Mouse (Mus musculus) inflammation-experienced regulatory T-cells, adult 6 months (primary cell): Measurements from ENCODE around the gene Oprm1. TPM values are rescaled to one million over a fixed set of nuclear protein-coding genes. Genes with fewer than 3 reads are reported as not detected.

Experiments
- ATAC-seq: one replicate; pipeline ENCODE4 v1.8.0; 2017
- polyA plus RNA-seq, 3 experiments: library from polyadenylated mRNA; unstranded; fragments of 100-300 nt; shearing (Covaris generic); gene quantifications; one replicate each; pipeline ENCODE4 v1.2.1; 2017

The Oprm1 gene
- polyA plus RNA-seq, 3 experiments from 2014 or later = 0.69 to 2.4 (median 1.1) TPM

DNA sequence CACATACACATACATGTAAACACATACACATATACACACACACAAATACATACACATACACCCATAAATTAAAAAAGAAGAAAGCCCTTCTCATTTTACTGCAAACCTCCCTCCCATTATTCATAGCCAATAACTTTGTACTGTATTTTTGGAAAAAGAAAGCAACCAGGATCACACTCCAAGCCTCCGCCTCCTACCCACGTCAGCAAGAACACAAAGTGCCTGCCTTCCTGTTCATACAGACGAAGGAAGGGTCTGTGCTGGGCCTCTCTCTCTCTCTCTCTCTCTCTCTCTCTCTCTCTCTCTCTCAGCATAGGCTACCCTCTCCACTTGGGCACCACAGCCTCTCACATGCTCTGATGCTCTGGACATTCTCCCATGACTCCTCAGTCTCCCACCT, 137.5 kb downstream of the Oprm1 start:
- no peak for ATAC-seq

DNA sequence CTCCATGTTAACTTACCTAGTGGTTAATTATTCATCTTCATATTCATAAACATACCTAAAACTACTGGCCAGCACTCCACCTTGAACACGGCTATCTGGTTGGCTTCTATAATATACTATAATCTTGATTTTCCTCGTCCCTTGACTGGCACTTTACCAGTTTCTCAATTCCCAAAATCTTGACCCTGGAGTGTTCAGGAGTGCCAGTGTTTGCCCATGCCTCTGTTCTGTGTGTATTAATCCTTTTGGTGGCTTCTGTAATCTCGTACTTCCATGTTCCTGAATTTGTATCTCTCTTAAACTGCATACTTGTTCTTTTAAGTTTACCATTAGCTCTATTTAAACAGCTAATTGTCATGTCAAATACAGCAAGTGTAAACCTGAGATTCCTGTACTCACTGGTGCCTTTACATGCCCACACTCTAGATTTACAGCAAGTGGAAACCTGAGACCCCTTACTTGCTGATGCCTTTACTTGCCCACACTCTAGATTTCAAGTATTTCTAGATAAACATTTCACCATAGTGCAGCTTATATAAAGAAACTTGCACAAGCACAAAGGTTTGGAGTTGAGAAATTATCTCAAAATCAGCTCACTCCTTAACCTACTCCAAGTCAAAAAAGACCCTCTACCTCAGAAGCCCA, 138.5 kb downstream of the Oprm1 start:
- no peak for ATAC-seq

DNA sequence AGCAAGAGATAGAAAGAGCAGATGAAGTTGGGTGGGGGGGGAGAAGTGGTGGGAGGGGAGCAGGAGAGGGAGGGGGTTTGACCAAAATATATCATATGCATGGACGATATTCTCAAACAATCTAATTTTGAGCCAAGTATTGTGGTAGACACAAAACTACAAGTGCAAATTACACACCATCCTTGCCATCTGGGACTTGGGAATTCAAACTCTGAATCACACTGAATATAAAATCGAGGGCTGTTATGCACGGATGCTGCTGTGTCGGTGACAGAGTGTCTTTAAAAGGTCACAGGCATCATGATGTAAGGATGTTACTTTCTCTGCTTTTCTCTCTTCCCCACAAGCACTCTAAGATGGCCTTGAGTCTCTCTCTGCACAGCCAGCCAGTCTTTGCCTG, 141.8 kb downstream of the Oprm1 start:
- ATAC-seq = no peak

DNA sequence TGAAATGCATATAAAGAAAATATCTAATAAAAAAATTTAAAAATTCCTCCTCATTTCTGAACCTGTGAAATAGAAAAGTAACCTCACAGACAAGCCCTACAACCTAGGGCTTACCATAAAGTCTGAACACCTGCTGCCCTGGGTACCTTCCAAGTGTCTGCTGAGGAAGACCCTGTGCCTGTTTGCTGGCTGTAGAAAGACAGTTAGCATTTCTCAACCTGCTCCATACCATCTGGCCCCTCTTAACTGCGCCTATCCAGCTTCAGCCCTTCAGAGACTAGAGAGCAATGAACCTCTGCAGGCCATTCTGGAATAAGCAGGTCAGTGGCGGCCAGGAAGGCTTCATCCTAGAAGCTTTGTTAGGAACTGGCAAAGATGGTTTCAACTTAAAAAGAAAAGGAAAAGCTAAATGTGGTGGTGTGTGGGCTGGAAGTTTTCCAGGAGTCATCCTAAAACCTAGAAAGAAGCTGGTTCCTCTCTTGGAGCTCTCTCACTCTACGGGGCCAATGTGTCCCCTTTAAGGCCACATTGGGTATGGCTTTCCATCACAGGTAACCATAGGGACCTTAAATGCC, 143.6 kb downstream of the Oprm1 start:
- ATAC-seq = no peak

DNA sequence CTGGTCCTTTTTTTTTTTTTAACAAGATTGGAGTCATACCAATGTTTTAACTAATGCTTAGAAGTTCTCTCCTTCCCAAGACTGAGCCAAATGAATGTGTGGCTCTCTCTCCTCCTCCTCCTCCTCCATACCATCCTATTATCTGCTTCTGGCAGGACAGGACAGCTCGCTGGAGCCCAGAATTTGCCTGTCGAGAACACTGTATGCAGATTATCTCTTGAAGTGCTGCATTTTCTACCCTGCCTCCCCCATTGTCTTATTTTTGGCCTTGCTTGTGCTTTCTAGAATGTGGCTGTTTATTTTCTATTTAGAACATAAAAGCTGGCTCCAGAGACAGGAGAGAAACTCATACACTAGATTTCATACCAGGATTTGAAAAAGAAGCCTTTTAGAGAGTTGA, 151.5 kb downstream of the Oprm1 start:
- ATAC-seq = no peak

DNA sequence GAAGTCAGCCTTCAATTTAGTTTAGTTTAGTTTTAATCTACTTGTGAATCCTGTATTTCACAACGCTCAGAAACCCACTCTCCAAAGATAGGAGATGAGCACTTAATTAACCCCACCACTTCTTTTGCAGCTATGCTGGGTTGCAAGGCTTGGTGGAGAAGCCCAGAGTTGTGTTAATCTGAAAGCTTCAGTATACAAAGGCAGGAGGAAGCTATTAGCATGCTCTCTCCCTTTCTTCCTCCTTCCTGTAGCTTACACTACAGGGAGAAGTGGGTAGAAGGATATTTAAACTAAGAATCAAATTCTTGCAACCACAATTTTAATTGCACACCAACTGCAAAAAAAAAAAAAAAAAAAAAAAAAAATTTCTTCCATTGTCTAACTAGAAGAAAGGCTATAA, 157.7 kb downstream of the Oprm1 start:
- no peak for ATAC-seq

DNA sequence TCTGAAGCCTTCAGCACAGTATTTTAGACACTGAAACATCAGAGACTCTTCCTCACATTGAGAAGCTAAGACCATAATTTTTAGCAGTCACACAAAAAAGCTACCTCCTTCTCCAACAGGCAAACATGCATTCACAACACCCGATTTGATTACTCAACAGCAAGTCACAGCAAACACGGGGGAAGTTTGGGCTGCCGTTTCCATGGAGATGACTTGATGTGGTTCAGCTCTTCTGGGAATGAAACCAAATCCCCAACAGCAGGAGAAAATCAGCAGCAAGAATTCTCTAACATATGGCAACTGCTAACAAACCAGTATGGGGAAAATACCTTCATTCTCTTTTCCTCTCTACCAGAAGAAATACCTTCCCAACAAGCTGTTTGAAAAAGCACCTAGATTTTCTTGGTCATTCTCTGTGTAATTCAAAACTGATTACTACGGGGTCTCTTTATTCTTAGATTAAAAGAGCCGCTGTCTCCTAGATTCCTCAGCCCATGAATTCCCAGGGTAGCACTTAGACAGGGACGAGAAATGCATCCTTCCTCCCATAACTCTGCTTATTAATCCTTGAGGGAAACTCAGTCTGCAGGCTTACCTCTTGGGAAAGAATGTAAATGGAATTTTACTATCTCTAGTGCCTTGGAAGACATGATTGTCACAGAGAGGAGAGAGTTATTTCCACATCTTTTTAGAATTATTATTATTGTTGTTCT, 158.4 kb downstream of the Oprm1 start:
- no peak for ATAC-seq

DNA sequence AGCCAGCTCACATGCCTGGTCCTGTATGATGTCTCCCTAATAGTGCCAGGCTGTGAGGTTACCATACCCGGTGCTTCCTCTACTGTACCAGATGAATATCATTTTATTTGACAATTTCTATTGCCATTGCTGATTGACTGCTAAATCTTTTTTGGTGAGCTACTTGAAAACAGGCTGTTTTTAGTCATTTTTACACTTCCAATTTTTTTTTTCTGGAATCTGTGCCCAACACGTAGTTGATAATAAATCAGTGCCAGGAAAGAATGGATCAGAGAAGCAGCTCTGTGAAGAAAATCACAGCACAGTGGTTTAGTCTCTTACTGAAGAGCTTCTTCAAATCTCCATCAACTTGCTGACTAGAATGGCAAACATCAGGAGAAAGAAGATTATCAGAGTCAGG, 168.4 kb downstream of the Oprm1 start:
- ATAC-seq = no peak

DNA sequence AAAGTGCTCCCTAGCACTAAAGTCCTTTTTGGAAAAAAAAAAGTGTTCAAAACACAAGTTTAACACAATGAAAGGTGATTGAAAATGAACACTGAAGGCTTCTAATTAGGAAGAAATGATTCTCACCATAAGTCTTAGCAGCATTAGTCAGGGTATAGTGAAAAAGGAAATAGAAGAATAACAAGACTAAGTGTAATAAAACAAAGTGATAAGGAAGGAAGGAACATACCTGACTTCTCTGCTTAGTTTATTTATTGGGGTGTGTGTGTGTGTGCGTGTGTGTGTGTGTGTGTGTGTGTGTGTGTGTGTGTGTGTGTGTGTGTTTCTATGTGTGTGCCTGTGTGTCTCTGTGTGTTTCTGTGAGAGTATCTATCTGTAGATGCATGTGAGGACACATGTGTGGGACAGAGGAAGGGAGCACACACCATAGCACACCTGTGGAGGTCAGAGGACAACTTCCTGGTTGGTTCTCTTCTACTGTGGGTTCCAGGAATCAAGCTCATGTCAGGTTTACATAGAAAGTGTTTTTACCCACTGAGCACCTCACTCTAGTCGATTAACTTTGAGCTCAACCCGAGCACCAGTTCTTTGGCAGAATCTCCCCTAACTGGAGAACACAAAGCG, 169.4 kb downstream of the Oprm1 start:
- no peak for ATAC-seq

DNA sequence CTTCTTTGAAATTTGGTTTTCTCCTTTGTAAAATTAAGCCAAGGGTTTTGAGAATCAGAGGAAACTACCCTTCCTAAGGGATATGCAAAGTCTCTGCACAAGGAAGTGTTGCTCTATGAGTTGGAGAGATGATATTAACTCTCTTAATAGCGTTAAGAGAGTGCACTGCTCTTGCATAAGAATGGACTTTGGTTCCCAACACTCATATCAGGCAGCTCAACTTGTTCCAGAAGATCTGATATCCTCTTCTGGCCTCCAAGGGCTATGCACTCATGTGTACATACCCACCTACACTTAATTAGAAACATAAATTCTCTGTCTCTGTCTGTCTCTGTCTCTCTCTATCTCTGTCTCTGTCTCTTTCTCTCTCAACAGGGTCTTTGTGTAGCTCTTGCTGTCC, 170.6 kb downstream of the Oprm1 start:
- no peak for ATAC-seq

DNA sequence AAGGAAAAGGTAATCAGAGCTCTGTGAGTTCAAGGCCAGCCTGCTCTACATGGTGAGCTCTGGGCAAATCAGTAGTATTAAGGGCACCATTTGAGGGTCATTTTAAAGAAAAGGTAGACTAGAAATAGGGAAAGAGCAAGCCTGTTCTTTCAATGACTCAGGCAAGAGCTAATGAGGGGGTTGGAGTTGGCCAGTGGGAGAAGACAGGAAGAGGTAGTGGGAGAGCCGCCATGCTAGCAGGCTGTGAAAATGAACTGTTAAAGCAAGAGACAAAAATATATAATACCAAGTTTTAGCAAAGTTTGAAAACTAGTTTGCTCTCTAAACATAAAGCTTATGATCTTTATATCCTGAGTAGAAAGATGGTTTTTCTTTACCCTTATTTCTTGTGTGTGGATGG, 172.1 kb downstream of the Oprm1 start:
- no peak for ATAC-seq

DNA sequence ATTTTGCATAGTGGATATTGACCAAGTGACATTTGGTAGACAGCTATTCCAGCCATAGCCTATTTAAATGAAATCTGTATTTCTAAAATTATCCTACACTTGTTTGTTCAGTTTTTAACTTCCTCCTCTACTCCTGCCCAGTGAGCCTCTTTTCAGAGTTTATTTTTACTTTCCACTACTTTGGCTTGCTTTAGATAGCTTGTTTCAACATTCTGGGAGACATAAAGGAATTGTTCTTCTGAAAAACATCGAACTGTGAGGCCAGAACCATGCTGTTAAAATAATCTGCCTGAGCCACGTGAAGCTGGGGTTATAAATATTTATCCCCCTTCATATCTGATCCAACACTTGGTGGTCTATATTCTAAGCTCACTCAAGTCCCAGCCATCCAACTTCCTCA, 172.6 kb downstream of the Oprm1 start:
- no peak for ATAC-seq

DNA sequence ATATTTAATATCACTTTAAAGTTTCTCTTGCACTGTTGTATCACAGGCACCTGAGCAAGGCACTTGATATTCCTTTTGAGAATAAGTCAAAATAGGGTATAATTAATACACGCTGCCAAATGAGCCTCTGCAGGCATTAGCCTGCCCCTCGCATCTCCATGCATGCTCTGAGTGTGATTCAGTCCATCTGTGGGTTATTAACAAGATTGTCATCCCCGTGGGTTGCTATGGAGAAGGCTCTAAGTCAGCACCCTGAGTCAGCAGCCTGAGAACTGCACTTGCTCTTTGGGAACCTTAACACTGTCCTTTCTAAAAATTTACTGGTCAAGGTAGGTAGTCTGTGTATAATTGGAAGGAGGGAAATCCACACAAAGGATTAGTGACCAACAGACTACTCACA, 176.5 kb downstream of the Oprm1 start:
- no peak for ATAC-seq

DNA sequence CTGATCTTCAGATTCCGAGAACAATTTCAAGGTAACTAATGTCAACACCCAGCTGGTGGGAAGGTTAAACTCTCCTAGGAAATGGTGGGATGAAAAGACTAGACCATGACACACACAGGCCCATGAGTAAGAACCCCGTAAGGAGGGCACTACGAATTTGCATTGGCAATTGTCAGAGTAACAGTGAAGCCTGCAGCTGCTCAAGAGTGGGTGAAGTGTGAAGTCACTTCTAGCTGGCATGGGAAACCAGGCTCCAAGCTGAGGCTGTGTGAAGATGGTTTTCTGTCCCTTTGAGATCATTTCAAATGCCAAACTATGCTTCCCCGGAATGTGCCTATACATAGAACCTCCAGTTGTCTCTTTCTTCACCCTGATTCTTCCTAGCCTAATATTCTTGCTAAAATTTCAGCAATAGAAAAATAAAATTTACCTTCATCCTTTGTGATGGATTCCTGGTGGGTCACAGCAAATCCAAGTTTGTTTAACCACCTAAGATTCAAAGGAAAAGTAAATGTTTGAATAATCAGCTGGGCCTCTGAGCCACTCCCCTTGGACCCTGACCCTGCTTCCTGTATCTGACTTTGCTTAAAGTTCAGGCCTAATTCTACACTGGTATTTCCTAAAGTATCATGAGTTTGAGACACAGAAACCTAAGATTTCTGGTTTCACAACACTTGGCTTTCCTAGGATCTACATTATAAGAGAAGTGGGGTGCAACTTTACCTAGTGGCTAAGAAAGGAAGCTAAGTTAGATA, 178.5 kb downstream of the Oprm1 start:
- no peak for ATAC-seq

DNA sequence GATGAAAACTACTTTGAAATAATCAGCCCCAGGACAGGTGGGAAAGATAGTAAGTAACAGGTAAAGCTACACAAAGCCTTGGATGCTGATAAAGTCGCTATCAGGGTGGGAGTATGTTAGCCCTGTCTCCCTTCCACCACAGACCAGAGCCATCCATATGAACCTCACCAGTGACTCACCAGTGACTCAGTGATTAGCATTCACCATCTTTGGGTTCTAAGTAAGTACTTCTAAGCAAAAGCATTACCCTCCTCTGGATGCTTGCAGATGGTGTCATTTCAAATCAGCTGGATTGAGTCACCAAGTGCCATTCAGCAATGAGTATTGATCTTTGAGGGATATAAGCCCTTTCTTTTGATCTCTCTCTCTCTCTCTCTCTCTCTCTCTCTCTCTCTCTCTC, 194.8 kb downstream of the Oprm1 start:
- ATAC-seq = no peak

DNA sequence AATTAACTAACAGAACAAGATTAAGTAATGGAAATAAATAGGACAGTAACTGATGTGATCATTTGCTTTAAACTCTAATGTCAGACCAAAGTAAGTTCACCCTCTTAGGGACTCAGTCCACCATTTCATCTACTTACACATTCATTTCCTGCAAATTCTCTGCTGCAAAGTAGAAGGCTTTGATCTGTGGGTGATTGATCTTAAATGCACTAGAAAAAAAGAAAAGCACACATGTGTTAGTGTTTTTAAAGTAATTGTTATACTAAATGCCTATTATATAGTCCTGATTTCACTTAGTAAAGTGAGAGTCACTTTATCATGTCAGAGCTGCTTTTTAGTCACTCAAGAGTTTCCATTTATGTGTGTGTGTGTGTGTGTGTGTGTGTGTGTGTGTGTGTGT, 196.2 kb downstream of the Oprm1 start:
- peak; percentile 65 for ATAC-seq

DNA sequence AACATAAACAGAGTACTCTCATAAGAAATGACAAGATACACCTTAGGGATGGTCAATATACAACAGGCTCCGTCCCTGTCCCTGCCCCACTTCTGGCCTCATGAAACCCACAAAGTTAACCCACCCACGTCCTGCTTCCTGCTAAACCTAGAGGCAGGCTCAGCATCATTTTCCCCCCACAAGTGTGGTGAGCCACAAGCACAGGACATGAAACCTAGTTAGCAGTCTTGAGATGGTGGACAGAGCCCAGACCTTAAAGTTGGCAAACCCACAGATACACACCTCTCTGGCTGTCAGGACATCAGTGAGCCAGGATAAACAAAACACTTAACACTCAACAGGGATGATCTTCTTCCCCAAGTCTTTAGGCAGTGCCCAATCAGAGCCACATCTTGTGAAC, 198.1 kb downstream of the Oprm1 start:
- ATAC-seq = peak; percentile 69

DNA sequence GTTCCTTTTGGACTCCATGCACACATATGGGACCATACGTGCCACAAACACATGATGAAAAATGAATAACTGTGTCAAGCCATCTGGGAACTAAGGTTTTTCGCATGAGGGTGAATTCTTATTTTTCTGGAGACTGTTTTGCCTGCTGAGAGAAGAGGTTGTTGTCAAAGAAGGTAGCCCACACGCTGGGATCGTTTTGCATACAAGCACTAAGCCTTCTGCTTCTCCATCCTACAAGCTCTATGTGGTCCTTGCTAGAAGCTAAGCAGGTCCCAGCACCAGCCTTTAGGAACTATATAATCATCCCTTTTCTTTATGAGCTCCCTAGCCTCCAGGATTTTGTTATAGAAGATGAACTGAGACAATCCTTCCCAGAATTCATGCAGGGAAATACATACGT, 200.5 kb downstream of the Oprm1 start:
- ATAC-seq = no peak

DNA sequence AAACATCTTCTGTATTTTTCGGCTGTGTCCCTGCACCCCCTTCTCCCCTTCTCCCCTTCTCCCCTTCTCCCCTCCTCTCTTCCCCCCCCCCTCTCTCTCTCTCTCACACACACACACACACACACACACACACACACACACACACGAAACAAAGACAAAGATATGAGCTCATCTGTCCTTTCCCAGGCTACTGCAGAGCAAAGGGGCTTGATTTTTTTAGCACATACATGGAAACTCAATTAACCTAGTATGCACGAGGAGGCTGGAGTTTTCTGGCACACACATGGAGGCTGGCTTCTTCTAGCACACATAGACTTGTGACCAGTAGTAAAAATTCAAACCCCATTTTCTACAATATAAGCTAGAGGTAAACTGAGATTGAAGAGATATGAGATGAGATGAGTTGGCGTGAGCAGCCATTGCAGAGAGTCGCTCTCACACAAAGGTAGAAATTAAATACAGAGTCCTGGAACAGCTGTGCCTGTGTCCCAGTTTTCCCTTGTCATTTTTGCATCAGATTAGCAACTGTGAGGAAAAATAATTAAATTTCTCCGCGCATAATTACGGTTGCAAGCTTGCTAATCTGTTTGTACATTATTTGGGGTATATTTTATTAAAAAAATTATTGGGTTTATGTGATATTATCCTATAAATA, 209.4 kb downstream of the Oprm1 start:
- no peak for ATAC-seq

DNA sequence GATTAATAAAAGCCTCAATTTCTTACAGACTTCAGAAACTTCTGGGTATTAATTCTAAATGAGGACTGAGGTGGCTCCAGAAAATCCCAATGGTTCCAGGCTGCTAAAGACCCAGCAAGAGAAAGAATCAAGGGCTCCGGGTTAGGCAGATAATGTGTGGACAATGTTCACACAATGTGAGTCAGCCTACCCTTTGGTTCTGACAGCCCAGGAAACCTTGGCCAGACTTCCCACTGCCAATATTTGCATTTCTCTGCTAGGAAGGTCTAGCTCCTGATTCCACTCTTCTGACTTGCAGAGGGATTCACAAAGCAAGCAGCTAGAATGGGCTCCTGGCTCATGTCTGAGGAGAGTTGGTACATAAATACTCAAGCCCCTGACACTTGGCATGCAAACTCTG, 210.0 kb downstream of the Oprm1 start:
- no peak for ATAC-seq

DNA sequence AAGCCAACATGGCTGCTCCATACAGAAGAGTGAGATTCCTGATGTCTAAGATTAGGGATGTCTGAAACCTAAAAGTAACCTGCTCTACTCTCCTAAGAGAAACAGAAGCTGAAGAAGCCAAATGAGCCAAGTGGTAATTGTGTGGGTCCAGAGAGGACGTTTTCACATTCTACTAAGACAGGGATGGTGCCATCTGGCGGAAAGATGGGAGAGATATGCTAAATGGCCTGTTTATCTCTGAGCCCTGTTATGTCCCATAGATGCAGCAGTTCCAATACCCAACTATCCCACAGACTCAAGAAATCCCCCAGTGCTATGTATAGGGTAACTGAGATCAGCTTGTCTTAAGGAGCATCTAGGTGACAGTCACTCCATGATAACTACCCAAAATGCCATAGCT, 219.5 kb downstream of the Oprm1 start:
- ATAC-seq = no peak

DNA sequence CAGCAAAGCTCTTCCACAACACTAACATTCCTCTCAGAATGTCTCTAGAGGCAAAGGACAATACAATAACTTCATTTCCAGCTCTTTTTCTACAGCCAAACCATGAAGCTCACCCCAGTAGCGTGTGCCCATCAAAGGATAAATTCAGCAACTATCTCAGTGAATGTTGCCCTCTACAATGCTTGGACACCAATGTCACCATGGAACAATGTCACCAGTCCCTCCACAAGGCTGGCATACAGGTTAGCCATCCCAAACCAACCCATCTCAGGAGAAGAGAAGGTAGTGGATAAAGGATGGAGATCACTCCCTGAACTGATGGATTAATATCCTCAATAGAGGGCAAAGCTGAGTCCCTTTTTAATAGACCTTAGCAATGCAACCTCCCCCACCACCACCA, 220.4 kb downstream of the Oprm1 start:
- no peak for ATAC-seq

DNA sequence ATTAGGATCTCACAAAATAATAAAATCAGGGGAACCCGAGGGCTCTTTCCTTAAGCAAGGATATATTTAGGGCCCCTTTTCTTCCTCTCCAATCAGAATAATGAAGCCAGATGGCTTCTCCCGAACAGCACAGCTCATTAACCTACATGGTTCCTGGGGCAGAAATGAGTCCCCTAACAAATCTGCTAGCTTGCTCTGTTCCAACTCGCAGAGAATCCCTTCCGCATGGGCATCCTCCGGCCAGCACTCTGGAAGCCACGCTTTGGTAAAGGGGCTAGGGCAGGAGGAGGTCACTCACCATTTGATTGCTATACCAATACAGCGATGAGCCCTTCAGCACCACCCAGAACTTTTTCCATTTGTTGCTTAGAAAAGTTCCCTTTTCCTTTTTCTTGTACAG, 220.9 kb downstream of the Oprm1 start:
- no peak for ATAC-seq
